Mouse (Mus musculus) liver, embryonic 12.5 days (tissue): Measurements from ENCODE around the gene Zfp846. TPM values are rescaled to one million over a fixed set of nuclear protein-coding genes. Genes with fewer than 3 reads are reported as not detected.
"Not testable (repeated sequence)": the region's sequence is repeated elsewhere in the genome, so short reads cannot be mapped to it uniquely, and the experiment has no call there.

Experiments
- ATAC-seq: fragments of 200-750 bp; cut with Nextera tagmentation; 2 replicates; pipeline ENCODE4 v1.8.0; 2017; ENCODE audit warnings: moderate number of reproducible peaks, mild to moderate bottlenecking, moderate library complexity
- H3K27ac ChIP-seq: fragments of 300-500 bp; sonication (generic); 2 replicates; pipeline ENCODE4 v1.5.1; 2016; ENCODE audit warnings: mild to moderate bottlenecking
- H3K27me3 ChIP-seq: fragments of 300-500 bp; sonication (generic); replicated peaks from 2 replicates; pipeline ENCODE4 v1.6.1; 2016; ENCODE audit warnings: mild to moderate bottlenecking, moderate library complexity
- H3K36me3 ChIP-seq: fragments of 300-500 bp; sonication (generic); 2 replicates; pipeline ENCODE4 v1.6.1; 2016; ENCODE audit warnings: mild to moderate bottlenecking, moderate library complexity
- H3K4me1 ChIP-seq: fragments of 300-500 bp; sonication (generic); 2 replicates; pipeline ENCODE4 v1.6.1; 2016
- H3K4me2 ChIP-seq: fragments of 300-500 bp; sonication (generic); 2 replicates; pipeline ENCODE4 v1.6.1; 2016; ENCODE audit warnings: mild to moderate bottlenecking, moderate library complexity
- H3K4me3 ChIP-seq: fragments of 300-500 bp; sonication (generic); 2 replicates; pipeline ENCODE4 v1.5.1; 2016; ENCODE audit warnings: mild to moderate bottlenecking, moderate library complexity
- H3K9ac ChIP-seq: fragments of 300-500 bp; sonication (generic); 2 replicates; pipeline ENCODE4 v1.6.1; 2016; ENCODE audit warnings: mild to moderate bottlenecking, moderate library complexity
- H3K9me3 ChIP-seq: fragments of 300-500 bp; sonication (generic); replicated peaks from 2 replicates; pipeline ENCODE4 v1.6.1; 2016; ENCODE audit warnings: mild to moderate bottlenecking, moderate library complexity
- WGBS: fragments of 180-500 bp; shearing (Covaris S2); methylation state at CpG from one replicate; pipeline ENCODE4 v1.1.7; 2016; ENCODE audit not compliant: insufficient replicate concordance; 5-methylcytosine and 5-hydroxymethylcytosine counted together
- polyA plus RNA-seq: library from polyadenylated mRNA; unstranded; fragments of >200 nt; fragmentation: Nextera tagmentation; extraction: Ambion mirVana; gene quantifications from 2 replicates; pipeline ENCODE4 v1.2.1, GENCODE M21; 2016

The Zfp846 gene
- polyA plus RNA-seq = 3.5 and 4.4 TPM in 2 replicates

DNA sequence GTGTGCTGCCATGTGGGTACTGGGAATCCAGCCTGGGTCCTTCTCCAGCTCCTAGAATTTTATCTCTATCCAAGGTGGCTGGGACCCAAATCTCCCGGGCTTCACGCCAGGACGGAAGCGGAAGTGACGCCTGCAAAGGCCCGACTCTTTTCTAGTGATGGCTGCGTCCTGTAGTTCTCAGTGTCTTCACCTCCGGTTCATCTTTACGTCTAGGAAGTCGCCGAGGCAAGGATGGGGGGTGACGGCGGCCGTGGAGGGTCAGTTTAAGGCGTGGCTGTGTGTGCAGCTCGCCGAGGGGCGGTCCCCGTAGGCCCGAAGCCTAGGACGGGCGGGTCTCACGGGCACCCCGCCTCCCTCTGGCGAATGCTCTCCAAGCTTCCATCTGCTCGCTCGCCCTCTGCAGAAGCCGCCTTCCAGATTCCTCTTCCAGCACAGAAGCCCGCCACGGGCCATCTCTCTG is at the start of gene Zfp846:
TSS of gene Zfp846 (plus strand) at position 117 of the 460 bp plus-strand sequence.
- peaks cover 5% of the 10 kb centered on the region; the same call in 1 of the 2 replicates for H3K36me3 ChIP-seq
- H3K4me3 ChIP-seq = peak within 1 kb of the TSS; percentile 63
- WGBS = under 1% methylated on average over 30 of the region's 30 CpGs
- H3K27me3 ChIP-seq = peaks cover 12% of the 10 kb centered on the region
- H3K9me3 ChIP-seq = 0 out of 2 replicates have a peak, but pooled peaks cover 4% of the 10 kb centered on the region
- peak within 1 kb of the TSS; percentile 74 for H3K4me2 ChIP-seq
- peak within 1 kb of the TSS; percentile 55; the same call in 1 of the 2 replicates for H3K27ac ChIP-seq
- peak; percentile 95 for ATAC-seq
- H3K9ac ChIP-seq = peak within 1 kb of the TSS; percentile 65
- H3K4me1 ChIP-seq = peaks cover 12% of the 10 kb centered on the region; the same call in 1 of the 2 replicates

GRCm38 (mm10) chr9:20534326-20534926 is 46.7 kb upstream of the Zfp846 start:
- no peak for ATAC-seq
- Histone ChIP-seq H3K9me3 (no peaks in the 10 kb centered on the region), H3K27me3 (peaks cover 26% of the 10 kb centered on the region; the same call in 1 of the 2 replicates), H3K4me2 (no peak overlapping the region), H3K9ac (no peak overlapping the region), H3K4me1 (no peaks in the 10 kb centered on the region), H3K27ac (no peak overlapping the region), H3K4me3 (no peak overlapping the region), H3K36me3 (no peaks in the 10 kb centered on the region)
- 61% methylated on average over 8 of the region's 8 CpGs for WGBS

- H3K4me3 ChIP-seq = no peak overlapping the region
- H3K4me1 ChIP-seq = no peaks in the 10 kb centered on the region
- no peak overlapping the region for H3K4me2 ChIP-seq
- no peaks in the 10 kb centered on the region for H3K9me3 ChIP-seq
- WGBS = 73% methylated on average over 2 of the region's 2 CpGs
- no peak overlapping the region for H3K27ac ChIP-seq
- H3K27me3 ChIP-seq = peaks cover 28% of the 10 kb centered on the region; the same call in 1 of the 2 replicates
- no peak overlapping the region for H3K9ac ChIP-seq
- no peak for ATAC-seq
- no peaks in the 10 kb centered on the region for H3K36me3 ChIP-seq
Observed at GRCm38 (mm10) chr9:20536598-20536997, 44.5 kb upstream of the Zfp846 start.

DNA sequence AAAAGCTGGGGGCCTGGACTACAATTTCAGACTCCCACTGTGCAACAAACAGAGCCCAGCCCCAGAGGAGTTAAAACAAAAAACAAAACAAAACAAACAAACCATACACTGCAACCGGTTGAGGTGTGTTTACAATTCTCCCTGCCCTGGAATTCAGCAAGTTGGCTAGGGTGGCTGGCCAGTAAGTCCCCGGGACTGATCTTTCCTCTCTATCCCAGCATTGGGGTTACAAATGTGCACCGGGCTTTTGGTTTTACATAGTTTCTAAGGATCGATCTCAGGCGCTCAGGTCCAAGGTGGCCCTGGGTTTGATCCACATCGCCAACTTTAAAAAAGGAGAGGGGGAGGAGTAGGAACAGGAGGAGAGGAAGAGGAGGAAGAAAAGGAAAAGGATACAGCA is 37.6 kb upstream of the Zfp846 start:
- no peak overlapping the region for H3K9ac ChIP-seq
- peak overlapping the region; percentile 90 for H3K4me2 ChIP-seq
- H3K36me3 ChIP-seq = no peaks in the 10 kb centered on the region
- no peak overlapping the region for H3K4me3 ChIP-seq
- no peak for ATAC-seq
- no peak overlapping the region for H3K27ac ChIP-seq
- peaks cover 14% of the 10 kb centered on the region for H3K4me1 ChIP-seq
- 41% methylated on average over 6 of the region's 6 CpGs for WGBS
- no peaks in the 10 kb centered on the region for H3K9me3 ChIP-seq
- H3K27me3 ChIP-seq = 0 out of 2 replicates have a peak, but pooled peaks cover 12% of the 10 kb centered on the region

DNA sequence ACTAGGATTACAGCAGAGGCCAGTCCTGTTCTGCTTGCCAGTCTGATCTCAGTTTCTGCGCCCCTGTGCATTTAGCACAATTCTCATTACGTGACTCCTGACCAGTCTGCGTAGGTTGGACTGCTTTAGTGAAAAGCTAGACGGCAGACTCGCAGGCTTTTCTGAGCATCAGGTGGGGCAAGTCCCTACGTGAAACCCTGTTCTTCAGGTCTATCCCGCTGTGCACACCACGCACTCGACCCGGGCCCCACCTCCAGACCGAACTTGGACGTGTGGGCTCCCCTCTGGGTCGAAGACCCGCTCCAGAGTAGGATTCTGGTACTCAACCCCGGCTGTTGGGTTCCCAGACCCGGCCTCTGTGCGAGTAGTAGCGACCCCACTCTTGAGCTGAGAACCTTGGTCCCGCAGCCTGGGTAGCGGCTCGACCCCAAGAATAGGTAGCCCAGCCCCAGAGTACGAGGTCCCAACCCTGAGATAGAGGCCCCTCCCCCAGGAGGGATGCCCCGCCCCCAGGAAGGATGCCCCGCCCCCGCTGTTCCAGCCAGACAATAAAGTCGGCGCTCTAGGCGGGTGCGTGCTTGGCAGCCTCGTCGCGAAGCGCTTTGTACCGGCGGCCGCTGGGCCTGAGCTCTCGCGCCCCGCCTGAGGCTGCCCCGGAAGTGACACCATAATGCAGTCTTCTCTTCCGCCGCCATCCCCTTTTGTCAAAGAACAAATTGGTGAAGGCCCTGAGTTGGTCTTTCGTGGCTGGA is 36.8 kb upstream of the Zfp846 start:
- peak overlapping the region; percentile 90 for H3K4me2 ChIP-seq
- 6% methylated on average over 43 of the region's 43 CpGs for WGBS
- H3K9me3 ChIP-seq = no peaks in the 10 kb centered on the region
- peak; percentile 86 for ATAC-seq
- H3K27ac ChIP-seq = peak overlapping the region; percentile 79
- H3K36me3 ChIP-seq = no peaks in the 10 kb centered on the region
- peak overlapping the region; percentile 56 for H3K4me3 ChIP-seq
- H3K27me3 ChIP-seq = 0 out of 2 replicates have a peak, but pooled peaks cover 12% of the 10 kb centered on the region
- peaks cover 14% of the 10 kb centered on the region for H3K4me1 ChIP-seq
- H3K9ac ChIP-seq = peak overlapping the region; percentile 65

- no peak for ATAC-seq
- Histone ChIP-seq H3K36me3 (no peaks in the 10 kb centered on the region), H3K27ac (peak overlapping the region; percentile 79), H3K4me3 (peak overlapping the region; percentile 56), H3K9ac (peak overlapping the region; percentile 65; the same call in 1 of the 2 replicates), H3K4me1 (peaks cover 14% of the 10 kb centered on the region), H3K9me3 (no peaks in the 10 kb centered on the region), H3K27me3 (0 out of 2 replicates have a peak, but pooled peaks cover 9% of the 10 kb centered on the region), H3K4me2 (peak overlapping the region; percentile 90)
- 16% methylated on average over 8 of the region's 8 CpGs for WGBS
Observed at GRCm38 (mm10) chr9:20545151-20545550, 35.9 kb upstream of the Zfp846 start.

- no peak overlapping the region for H3K4me3 ChIP-seq
- ATAC-seq = no peak
- H3K4me2 ChIP-seq = no peak overlapping the region
- no peaks in the 10 kb centered on the region for H3K4me1 ChIP-seq
- no peaks in the 10 kb centered on the region for H3K9me3 ChIP-seq
- H3K9ac ChIP-seq = no peak overlapping the region
- no peak overlapping the region for H3K27ac ChIP-seq
- 48% methylated on average over 5 of the region's 5 CpGs for WGBS
- H3K27me3 ChIP-seq = no peaks in the 10 kb centered on the region; the same call in 1 of the 2 replicates
- H3K36me3 ChIP-seq = no peaks in the 10 kb centered on the region
Observed at GRCm38 (mm10) chr9:20551781-20552275, 29.3 kb upstream of the Zfp846 start.

DNA sequence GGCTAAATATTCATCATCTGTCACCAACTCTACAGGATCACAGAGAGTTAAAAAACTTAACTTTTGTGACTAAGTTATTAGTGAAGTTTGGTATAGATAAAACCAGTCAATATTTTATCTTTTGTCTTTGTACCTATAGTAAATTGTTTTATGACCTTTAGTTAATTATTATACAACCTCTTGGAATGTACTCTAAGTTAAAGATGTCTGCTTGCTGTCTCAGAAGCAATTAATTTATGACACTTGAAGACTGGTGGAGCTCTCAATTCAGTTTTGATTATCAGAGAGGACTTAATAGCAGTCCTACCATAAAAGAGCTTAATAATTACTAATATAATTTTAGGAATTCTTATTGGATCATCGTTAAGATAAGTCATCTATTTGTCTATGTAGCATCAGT is 28.4 kb upstream of the Zfp846 start:
- no peaks in the 10 kb centered on the region for H3K9me3 ChIP-seq
- no peak for ATAC-seq
- 46% methylated on average over 1 of the region's 1 CpGs for WGBS

DNA sequence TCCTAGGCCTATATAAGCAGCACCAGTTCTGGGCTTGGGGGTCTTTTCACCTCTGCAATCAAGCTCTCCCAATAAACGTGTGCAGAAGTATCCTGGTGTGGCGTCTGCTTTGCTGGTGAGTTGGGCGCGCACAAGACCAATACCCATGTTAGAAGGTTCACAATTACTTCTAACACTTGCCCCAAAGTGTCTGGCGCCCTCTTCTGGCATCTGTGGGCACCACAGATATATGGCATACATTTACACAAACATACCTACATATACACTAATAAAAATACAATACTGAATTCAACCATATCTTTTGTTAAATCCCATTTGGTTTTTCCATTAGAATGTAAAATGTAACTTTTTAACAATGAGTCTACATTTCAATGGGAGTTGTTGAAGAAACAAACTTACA is 18.9 kb upstream of the Zfp846 start:
- no peaks in the 10 kb centered on the region for H3K27me3 ChIP-seq
- 68% methylated on average over 5 of the region's 5 CpGs for WGBS
- no peak overlapping the region for H3K4me2 ChIP-seq
- H3K9ac ChIP-seq = no peak overlapping the region
- no peak overlapping the region for H3K27ac ChIP-seq
- ATAC-seq = no peak
- H3K36me3 ChIP-seq = no peaks in the 10 kb centered on the region
- H3K4me1 ChIP-seq = no peaks in the 10 kb centered on the region
- H3K4me3 ChIP-seq = no peak overlapping the region
- H3K9me3 ChIP-seq = no peaks in the 10 kb centered on the region

More for the DNA sequence above, 28.4 kb upstream of the Zfp846 start:
- Histone ChIP-seq H3K4me3 (no peak overlapping the region), H3K27ac (no peak overlapping the region), H3K36me3 (no peaks in the 10 kb centered on the region), H3K4me2 (no peak overlapping the region), H3K27me3 (no peaks in the 10 kb centered on the region; the same call in 1 of the 2 replicates), H3K9ac (no peak overlapping the region), H3K4me1 (no peaks in the 10 kb centered on the region)

GRCm38 (mm10) chr9:20565326-20566030 is 15.6 kb upstream of the Zfp846 start:
- H3K27ac ChIP-seq, H3K9me3 ChIP-seq, H3K4me3 ChIP-seq, H3K36me3 ChIP-seq, H3K4me2 ChIP-seq, H3K9ac ChIP-seq, H3K4me1 ChIP-seq, H3K27me3 ChIP-seq, ATAC-seq: not testable (repeated sequence)
- WGBS = 43% methylated on average over 3 of the region's 3 CpGs

GRCm38 (mm10) chr9:20571060-20571459 is 10.0 kb upstream of the Zfp846 start:
- no peaks in the 10 kb centered on the region for H3K4me1 ChIP-seq
- H3K27me3 ChIP-seq = no peaks in the 10 kb centered on the region
- no peaks in the 10 kb centered on the region for H3K9me3 ChIP-seq
- no peak for ATAC-seq
- no peak overlapping the region for H3K9ac ChIP-seq
- H3K36me3 ChIP-seq = no peaks in the 10 kb centered on the region
- H3K27ac ChIP-seq = no peak overlapping the region
- H3K4me2 ChIP-seq = no peak overlapping the region
- no peak overlapping the region for H3K4me3 ChIP-seq
